Mouse (Mus musculus): ENCODE results near the gene Noc2l.

The Noc2l gene

DNA sequence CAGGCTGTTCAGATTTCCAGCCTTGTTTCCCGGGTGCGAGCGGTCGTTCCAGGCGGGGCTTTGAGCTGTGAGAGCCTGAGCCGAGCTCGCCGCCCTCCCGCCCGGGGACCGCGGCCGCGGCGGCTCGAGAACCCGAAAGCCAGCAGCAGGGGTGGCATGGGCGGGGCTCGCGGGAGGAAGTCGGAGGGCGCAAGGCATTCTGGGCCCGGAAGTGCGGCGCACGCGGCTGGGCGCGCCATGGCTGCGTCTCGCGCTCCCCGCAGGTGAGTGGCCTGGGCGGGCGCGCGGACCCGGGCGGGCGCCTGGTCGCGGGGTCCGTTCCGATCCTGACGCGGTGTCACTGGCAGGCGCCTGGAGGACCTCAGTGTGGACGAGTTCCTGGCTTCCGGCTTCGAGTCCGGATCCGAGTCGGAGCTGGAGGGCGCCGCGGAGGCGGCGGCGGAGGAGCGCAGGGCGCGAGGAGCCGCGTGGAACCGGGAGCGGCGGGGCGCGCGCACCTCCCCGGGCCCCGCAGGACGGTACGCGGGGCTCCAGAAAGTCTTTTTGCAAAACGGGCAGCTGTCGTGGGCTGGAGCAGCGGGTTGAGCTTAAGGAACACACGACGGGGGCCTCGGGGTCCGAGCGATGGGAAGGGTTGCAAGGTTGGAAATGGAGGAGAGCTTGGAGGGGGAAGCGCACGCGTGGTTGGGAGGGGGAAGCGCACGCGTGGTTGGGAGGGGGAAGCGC is at the start of gene Noc2l:
TSS of gene Noc2l (plus strand) at position 203 of the 726 bp plus-strand sequence.
- DNase-seq = peak; percentile 97

- DNase-seq = no peak
Observed at GRCm38 (mm10) chr4:156188162-156188810, 47.5 kb upstream of the Noc2l start.

- peak; percentile 82 for DNase-seq
Observed at GRCm38 (mm10) chr4:156188811-156189323, 46.9 kb upstream of the Noc2l start.

GRCm38 (mm10) chr4:156192421-156193199 is 43.2 kb upstream of the Noc2l start:
- no peak for DNase-seq

- peak; percentile 36 for DNase-seq
Observed at GRCm38 (mm10) chr4:156193200-156193590, 42.6 kb upstream of the Noc2l start.

DNA sequence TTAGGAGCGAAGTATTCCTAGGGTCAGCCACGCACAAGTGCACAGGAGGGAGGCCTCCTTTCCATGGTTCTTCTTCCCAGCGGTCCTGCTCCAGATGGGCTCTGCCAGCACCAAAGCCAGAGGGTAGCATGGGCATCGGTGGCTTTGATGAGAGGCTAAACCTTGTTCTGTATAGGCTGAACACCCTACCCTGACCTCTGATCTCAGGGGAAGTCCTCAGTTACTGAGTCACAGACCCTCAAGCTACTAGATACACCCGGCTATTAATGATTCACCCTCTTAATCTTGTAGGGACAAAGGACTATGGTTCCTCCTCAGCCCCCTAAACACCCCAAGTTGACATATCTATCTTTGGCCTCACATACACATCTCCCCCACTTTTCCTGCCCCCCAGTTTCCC is 41.9 kb upstream of the Noc2l start:
- DNase-seq = no peak

- DNase-seq = peak; percentile 25
Observed at GRCm38 (mm10) chr4:156194346-156194745, 41.5 kb upstream of the Noc2l start.

DNA sequence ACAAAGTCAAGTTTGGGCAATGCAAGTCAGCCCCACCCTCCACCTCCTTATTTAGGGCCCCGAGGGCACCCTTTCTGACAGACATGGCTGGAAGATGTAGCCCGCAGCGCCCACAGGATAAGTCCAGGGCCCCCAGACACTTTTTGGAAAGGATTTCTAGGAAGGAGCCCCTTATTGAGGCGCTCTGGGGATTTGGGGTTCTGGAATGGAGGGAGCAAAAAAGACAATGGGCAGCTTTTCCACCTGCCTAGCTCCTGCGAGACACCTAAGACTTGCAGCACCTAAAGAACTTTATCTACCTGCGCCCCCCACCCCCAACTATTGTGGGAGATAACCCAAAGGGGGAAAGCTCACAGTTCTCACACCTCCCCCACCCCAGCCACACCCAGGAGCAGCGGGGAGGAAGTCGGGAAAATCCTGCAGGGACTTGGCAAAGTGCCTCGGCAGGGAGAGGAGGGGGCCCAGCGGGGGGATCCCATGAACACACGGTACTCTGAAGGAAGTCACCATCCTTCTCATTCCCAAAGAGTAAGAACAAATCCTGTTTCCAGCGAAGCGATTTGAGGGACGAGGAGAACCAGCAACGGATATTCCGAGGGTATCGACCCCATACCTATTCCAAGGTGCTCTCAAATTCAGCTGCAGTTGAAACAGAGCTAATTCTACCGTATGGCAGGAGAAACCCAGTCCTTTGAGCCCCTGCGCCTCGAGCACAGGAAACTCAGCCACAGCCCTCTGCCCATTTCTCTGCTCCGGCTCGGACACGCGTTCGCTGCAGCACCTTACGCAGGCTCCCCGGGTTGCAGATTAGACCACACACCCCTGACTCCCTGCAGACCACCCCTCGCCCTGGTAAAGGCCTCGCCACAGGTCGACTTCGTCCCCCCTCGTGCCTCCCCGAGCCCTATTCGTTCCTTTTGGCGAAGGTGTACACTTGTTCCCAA is 39.6 kb upstream of the Noc2l start:
- DNase-seq = peak; percentile 61

GRCm38 (mm10) chr4:156197131-156197828 is 38.5 kb upstream of the Noc2l start, which contains the start of gene Agrn:
Agrn (minus strand) TSS chr4:156197488.
- no peak for DNase-seq

DNA sequence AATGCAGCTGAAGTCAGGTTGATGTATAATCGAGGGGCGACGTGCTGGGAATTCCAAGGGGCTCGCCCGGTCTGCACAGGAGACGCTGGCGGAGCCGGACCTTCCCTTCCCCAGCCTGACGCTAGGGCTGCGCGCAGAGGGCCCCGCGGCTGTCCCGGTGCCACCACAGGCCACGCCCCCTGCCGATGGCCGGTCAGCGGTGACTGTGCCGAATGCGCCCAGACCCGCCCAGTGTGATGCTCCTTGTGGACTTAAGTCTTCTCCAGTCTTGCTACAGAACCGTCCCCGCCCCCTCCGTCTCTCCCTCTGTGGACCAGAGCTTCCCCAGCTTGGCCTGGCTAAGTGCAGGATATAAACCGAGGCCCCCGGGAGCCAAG is 38.0 kb upstream of the Noc2l start:
- DNase-seq = peak; percentile 96

DNA sequence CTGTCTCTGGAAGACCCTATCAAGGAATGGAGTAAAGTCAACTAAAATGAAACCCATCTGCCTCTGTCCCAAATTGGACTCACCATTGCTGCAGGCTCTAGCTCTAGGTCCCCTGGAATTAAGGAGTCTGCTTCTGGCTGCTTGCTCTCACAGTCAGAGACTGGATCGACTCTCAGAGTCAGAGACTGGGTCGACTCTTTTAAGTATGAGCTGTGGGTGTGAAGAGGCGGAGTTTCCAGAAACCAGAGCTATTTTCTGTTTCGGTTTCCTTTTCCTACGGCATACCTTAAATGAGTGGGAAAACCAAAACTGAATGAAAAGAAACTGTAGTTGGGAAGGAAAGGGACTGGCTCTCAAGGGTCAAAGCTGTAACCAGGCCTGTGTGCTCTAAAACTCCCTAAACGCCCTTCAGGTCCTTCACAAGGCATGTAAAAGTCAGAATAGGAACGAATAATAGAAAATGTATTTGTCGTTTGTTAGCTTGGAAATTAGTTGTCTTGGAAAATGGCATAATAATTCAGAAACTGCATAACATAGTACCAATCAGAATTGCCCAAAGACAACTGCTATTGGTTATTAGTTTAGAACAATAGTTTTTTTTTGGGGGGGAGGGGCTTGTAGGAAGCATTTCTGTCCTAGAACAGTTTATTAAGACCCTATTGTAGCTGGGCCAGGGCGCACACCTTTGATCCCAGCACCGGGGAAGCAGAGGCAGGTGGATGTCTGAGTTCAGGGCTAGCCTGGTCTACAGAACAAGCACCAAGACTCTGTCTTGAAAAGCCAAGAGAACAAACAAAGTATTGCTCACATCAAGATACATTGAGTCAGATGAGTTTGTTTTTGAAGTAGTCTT is 35.0 kb upstream of the Noc2l start, which contains the start of gene Isg15:
TSS of gene Isg15 (minus strand) at position 196 of the 853 bp plus-strand sequence.
- DNase-seq = no peak

DNA sequence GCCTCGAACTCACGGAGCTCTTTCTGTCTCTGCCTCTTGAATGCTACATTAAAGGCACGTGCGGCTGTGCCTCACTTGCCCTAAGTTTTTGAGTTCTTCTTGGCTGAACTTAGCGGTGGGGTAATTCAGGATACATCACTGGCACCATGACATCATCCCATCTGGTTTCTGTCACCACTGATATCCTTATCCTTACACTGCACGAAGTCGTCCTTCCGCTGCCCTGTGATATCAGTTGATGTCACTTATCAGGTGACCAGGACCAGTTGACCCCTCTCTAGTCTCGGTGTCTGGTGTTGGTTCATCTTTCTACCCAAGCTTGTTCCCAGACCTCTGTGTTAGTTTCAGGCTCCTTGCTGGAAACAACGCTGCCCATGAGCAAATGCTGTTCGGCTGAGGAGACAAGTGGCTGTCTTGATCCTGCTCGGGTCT is 33.3 kb upstream of the Noc2l start:
- DNase-seq = peak; percentile 28

DNA sequence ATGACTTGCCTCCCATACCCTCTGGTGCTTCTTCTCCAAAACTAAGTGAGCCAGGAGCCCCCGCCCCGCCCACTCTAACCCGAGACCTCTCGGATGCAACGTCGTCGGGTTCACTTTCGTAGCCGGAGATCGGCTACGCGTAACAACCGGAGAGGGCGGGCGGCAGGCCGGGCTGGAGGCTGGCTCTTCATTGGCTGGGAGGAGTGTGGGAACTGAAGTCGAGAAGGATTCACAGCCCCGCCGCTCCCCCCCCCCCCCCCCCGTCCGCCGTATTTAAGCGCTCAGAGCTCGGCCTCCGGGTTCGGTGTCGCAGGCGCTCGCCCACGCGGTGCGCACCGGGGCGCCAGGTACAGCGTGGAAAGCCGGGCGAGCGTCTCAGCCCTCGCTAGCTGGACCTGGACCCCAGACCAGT is 32.8 kb upstream of the Noc2l start, which contains the start of gene AW011738:
TSS of gene AW011738 (plus strand) at position 304 of the 412 bp plus-strand sequence.
- DNase-seq = peak; percentile 88

DNA sequence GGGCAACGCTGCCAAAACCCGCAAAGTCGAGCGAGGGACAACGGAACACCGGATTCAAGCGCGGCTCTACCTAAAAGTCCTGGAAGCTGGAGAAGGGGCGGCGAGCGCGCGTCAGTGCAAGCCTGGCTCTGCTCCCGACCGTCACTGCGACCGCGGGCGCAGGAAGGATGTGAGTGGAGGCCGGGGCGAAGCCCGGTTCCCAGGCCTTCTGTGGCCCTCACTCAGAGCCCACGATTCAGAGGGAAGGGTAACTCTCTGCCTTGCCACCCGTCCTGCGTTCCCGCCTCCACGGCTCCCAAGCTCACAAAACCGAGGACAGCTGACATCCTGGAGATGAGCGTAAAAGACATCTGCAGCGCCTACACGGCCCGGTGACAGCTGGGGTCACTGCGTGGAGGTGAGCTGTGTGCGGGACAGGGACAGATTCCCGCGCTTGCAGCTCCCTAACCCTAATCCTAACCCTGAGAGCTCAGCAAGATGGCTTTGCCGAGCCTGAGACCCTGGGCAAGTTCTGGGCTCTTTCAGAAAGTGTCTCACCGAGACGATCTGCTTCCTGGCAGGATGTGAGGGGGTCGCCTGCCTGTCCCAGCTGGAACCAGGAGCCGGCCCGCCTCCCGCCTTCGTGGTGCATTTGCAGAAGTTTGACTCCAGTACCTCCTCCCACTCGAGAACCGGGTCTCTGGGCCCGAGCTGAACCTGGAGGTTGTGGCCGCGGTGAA is 32.2 kb upstream of the Noc2l start:
- DNase-seq = peak; percentile 45

GRCm38 (mm10) chr4:156208872-156209271 is 26.9 kb upstream of the Noc2l start:
- DNase-seq = no peak

DNA sequence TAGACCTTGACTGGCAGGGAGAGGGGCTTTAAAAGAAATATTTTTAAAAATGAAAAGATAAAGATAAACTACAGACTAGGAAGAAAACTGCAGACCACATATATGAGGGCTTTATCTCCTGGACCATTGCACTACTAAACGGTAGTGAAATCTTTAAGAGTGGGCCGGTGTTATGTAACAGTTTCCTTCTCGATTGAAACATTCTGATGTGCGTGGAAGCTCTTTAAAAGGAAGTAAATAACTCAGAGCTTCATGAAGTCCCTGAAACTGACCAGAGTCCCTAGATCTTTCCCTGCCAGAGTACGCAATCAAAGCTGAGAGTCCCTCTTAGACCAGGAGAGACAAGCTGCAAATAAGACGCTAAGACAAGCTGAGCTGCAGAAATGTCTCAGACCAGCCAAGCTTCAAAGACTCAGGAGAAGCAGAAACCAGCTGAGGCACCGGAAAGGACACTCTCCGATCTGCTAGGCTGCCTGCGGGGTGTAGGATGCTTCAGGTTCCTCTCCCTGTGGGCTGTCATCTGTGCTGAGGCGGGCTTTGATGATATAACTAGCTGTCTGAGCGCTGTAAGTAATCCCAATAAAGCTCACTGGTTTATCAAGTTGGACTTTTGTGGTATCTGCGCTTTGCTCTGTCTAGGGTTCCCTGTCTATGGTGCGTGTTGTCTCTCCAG is 25.7 kb upstream of the Noc2l start:
- DNase-seq = no peak

- DNase-seq = no peak
Observed at GRCm38 (mm10) chr4:156213134-156213533, 22.7 kb upstream of the Noc2l start.

GRCm38 (mm10) chr4:156215649-156216048 is 20.2 kb upstream of the Noc2l start, which contains the start of gene Perm1:
Perm1 (plus strand) TSS chr4:156215868.
- DNase-seq = no peak

DNA sequence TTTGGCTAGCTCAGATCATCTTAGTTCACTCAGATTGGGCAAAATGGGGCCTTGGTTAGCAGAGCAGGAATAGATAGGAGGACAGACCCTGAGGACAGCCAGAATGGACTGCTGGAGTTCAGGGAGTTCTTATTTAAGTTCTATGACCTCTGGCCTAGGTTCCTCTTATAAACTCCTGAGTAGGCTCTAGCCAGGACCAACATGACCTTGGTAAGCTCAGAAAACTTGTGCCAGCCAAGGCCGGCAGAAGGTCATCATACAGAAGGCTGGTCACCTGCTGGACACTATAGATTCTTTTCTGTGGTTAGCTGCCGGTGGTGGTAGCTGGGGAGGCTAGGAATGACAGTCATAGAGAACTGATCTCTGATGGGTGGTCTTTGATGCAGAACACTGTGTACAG is 19.6 kb upstream of the Noc2l start:
- no peak for DNase-seq

Data from embryo, embryonic 11 days (tissue).